Mouse (Mus musculus) retina, postnatal 7 days (tissue): ENCODE measurements at regions not wholly inside any gene's neighbourhood (a gene's known extent, or its start where the extent isn't known, plus 50 kb on each side); places are given as distances from the start of the nearest gene placed in this dataset.

Source experiments
- DNase-seq: peaks from one replicate; pipeline ENCODE4 v3.0.0-alpha.2; 2012; ENCODE audit warnings: low read depth, low spot score

DNA sequence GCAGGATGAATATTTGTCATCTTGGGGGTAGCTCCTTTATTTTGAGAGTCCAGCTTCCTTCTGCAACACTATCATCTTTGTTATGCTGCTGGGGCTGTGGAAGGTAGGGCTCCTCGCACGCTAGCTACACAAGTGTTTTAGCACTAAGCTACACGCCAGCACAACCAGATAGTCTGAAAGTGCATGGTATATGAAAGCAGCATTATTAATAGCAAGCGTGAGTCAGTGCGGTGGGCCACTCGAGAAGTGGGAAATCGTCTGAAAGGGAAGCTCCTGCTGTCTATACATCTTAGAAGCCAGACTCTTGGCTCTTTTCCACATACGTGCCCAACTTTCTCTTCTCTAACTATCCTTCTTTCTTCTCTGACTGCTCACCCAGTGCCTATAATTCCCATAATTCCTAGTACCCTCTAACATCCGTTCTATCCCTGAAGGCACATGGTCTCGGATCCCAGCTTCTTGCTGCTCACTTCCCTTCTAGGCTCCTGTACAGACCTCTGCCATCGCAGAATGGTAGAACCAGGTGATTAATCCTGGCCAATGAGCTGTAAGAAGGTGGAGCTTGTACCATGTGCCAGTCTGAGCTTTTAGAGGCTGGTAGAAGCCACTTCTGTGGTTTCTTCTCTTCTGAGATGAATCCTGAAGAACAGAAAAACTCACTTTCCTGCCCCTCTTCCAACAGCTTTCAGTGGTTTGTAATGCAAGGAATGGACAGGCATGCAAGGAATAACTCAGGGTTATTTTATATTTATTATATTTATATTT lies 55.5 kb downstream of the E030025P04Rik start:
- DNase-seq: no peak

DNA sequence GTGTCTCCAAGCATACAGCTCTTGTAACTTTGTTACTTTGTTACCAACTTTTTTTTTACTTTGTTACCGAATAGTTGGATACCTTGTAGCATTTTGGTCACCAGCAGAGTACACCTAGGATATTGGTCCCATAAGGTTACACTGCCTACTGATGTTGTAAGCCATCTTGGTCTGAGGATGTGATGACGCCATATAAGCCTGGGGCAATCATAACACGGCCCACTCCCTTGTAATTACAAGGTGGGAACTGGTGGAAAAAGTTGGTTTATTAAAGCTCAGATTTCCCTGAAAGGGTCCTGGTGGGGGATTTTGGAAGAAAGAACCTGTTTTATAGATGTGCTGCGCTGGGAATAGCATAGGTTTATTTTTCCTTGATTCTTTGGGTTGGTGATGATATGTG lies 62.2 kb downstream of the E030025P04Rik start:
- DNase-seq: no peak

DNA sequence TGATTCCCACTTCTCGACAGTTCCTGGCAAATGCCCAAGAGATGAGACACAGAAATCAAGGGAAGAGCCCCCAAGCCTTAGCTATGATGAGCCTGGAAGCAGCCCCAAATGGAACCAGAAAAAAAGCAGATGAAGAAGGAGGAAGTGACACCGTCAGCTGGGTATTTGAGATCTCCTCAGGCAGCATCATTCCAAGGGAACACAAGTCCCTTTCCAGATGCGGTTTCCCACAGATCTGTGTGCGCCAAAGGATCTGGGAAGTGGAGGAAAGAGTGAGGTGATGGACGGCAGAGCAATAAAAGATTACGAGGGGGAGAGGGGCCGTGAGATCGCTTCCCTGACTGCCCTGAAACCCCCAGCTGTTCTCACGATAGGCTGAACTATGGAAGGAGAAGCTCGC lies 62.7 kb downstream of the E030025P04Rik start:
- no peak for DNase-seq

DNA sequence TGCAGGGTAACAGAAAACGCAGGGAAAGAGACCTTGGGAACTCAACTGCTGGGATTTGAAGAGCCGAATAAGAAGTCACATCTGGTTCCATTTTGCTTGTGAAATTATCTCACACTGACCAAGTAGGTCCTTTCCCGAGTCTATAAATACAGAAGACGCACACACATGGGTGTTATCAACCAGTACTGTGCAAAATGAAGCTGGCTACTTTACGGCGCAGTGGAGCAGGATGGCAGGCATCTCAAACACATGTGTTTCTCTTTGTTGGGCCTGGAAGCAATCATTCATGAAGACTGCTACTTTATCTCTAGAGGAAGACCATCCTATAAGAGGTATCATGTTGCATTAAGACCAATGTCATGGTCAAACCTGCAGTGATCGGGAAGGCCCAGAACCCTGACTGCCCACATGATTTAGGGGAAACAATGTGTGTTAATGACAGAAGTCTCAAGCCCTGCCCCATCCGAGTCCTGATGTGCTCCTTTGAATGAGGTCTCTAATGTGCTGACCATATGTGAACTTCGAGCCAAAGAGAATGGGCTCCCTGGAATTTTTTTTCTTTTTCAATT lies 63.2 kb downstream of the E030025P04Rik start:
- no peak for DNase-seq

DNA sequence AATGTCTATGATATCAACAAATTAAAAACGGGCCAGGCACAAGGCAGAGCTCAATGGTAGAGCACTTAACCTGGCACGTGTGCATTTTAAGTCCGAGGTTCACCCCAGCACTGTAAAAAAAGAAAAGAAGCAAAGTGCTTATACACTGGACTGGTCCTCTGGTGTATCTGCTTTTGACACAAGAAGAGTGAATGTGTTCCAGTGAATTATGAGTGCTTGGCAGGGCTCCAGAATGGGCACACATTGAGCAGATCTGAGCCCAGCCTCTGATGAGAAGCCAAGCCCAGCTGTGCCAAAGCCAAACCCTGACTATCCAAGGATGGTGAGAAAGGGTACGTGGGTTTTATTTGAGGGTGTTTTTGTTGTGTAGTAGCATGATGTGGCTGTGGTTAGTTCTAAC lies 64.7 kb downstream of the E030025P04Rik start:
- no peak for DNase-seq

DNA sequence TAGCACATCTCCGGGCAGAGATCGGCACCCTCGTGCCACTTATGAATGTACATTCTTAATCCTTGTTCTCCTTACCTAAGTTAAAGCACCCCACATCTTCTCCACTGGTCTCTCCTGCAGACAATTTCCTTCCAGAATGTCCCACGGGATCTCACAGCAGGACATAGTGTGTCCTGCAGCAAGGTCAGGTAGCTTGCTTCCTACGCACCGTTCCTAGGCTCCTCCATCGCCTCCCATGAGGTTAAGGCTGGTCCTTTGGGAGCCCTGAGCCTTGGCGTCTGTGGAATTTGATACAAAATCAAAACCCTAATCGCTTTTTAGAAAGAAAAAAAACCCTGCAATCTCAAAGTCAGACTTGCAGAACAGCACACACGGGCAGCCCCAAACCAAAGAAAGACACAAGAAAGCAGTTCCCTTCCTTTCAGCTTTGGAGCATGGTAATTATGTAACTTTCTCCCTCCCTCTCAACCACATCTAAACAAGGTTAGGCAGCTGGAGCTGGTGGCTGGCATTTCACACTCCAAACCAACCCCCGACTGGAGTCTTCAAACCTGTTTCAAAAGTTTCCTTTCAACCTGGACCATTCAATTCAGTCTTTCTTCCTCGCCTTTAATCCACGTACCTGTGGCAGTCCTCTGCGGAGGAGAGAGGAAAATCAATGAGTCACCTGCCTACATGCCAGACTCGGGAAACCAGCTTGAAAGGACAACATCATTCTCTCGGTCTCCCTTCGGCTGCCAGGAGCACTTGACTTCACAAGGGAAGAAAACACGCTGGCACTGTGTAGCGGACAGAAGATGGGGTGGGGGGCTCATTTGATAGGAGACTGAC lies 67.4 kb downstream of the E030025P04Rik start:
- DNase-seq: no peak

DNA sequence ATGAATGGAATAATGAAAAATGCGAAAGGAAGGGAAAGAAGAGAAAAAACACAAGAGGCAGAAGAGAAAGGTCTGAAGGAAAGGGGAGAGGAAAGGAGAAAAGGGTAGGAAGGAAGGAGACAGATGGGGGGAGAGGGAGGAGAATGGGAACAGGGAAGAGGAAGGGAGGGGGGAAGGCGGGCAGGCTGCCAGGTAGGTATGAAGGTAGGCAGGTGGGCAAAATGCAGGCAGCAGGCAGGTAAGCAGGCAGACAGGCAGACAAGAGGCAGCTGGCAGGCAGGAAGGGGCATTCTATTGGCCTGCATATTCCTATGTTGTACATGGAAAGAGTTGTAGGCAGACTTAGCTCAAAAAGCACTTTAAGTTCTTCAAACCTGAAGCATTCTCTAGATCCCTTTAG lies 72.8 kb downstream of the E030025P04Rik start:
- no peak for DNase-seq

DNA sequence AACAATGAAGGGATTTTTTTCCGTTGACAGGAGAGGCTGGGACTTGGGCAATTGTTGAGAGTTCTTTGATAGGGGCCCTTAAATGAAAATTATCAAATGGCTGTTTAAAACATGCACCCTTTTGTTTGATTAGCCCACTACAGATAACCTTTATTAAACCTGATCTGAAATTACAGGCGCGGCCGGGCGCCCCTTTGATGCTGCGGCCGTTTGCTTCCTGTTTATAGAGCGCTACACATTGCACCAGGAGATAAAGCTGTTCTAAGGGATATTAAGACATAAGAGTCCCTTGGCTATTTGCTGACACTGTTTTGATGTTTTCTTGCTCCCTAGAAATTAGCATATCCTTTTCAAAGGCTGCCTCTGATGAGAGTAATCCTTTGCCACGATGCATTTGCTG lies 73.8 kb downstream of the E030025P04Rik start:
- DNase-seq: no peak

DNA sequence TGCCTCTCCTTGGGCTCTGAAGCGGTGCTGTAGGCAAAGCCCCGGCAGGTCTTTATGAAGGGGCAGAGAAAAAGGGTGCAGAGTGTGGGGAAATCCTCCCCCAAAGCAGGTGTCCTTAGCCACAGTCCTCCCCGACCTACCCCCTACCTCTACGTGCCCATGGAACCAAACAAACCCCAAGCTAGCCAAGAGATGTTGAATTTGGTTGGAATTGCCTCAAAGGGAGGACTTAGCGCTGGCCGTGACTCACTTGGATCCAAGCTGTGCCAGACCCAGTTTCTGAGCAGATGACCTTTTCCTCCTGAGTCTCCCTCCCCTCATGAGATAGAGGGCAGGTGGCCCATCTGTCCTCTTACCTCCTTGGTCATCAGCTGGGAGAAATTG lies 74.9 kb downstream of the E030025P04Rik start:
- no peak for DNase-seq

DNA sequence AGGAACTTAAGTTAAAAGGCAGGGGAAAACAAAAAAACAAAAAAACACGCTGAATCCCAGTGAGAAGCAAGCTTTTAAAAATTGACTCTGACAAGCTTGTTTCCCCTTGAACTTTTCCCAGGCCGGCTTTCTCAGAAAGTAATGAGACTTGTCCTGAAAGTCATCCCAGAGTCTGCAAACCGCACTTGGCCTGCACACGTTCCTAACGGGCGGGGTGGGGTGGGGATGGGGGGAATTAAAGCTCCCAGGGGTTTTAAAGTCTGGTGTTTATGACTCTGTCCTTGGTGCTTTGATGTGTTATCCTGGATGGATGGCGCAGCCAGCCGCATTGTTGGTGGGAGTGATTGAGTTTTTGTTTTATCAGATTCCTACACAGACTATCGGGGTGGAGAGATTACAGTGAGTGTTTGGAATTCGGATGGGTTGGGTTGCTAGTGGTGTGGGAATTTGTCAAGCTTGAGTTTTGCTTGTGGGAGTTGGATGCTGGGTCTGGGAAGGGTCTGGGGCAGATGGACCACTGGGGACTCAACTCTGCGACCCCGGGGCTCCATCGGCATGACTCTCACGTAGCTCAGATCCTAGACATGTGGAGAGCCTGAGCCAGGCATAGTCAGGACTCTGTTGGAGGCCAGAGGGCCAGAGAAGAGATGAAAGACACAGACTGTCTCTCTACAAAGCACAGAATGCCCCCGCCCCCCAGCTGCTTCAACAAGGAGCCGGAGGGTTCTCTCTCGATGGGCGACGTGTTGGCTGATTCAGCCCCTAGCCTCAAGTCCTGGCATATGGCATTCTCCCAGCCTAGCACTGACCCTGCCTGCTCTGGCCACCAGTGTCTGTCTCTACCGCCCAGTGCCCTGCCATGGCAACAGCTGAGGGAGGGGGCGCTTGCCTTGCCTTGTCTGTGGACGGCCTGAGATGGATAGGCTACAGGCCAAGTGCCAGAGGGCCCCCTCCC lies 75.5 kb downstream of the E030025P04Rik start:
- no peak for DNase-seq

DNA sequence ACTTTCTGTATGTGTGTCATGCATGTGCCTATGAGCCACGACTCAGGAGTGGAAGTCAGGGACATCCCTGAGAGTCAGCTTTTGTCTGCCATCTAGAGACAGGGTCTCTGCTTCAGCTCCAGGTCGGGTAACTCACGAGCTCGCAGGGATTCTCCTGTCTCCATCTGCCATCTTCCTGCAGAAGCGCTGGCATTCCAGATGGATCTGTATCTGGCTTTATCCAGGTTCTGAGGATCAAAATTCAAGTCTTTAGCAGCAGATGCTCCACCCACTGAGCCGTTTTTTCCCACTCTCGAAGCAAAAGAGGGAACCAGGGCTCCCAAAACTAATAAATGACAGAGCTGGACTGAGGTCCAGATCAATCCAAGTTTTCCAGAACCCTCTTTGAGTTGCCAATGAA lies 76.4 kb downstream of the E030025P04Rik start:
- no peak for DNase-seq

DNA sequence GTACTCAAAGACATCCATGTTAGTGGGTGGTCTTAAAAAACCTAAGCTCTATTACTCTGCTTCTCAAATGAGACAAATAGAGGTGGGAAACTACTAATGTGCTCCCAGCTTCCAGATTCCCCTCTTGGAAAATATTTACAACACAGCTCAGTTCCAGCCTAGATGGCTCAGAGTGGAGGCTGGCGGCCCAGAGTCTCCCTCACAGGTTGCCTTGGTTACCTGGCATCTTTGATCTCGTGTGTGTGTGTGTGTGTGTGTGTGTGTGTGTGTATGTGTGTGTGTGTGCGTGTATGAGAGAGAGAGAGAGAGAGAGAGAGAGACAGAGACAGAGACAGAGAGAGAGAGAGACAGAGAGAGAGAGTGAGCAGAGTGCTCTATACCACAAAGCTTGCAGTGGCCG lies 82.2 kb downstream of the E030025P04Rik start:
- no peak for DNase-seq

DNA sequence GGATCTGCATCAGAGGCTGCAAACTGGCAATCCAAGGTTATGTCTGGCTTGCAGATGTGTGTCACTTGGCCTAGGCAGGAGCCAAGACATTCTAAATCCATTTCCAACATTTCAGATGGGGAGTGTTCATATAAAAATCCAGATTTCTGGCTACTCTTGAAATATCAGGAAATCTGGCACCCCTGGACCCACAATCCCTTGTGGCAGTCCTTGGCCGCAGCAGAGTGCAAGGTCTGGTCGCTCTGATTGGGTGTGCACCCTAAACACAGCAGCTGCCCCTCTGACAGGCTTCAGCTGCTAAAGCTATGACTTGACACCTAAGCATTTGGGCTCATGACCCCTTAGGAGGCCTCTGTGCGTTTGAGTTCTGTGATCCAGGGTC lies 83.7 kb downstream of the E030025P04Rik start:
- no peak for DNase-seq

DNA sequence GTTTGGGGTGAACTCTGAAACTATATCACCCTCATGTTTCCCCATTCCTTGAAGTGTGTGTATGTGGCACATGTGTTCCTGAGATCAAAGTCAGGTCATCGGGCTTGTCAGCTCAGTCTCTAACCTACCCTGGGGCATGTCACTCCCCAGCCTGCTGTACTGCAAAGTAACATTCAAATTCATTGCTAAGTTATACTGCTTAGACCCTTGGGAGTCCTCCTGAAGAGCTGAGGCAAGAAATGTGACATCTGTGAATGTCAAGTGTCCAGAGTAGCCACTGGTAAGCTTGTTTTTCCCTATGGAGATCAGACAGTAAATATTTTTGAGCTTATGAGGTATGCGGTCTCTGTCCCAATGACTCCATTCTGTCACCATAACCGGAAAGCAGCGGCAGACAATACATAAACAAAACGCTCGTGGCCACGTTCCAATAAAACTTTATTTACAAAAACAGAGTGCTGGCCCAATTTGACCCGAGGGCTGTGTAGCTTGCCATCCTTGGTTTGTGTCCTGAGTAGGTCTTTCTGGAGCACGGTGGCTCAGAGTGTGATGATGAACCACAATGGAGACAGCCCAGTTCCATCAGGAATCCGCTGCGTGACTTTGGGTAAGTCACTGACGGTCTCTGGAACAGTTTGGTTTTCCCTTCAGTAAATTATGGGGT lies 84.2 kb downstream of the E030025P04Rik start:
- DNase-seq: no peak

DNA sequence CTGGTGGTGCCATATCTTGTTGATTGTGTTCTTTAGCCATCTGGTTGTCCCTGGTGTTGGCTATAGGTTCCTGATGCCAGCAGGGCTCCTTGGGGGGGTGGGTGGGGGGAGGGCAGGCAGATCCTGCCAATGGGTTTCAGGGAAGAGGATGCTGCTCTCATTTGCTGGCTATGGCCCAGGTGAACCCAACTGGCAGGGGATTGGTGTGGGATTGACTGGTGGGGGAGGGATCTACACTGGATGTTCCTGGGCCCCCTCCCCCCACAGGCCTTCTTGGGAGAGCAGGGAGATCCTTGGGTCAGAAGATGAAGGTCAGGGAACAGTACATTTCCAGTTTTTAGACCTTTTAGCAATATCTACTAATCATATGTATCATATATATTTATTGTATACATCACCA lies 86.1 kb downstream of the E030025P04Rik start:
- DNase-seq: no peak

DNA sequence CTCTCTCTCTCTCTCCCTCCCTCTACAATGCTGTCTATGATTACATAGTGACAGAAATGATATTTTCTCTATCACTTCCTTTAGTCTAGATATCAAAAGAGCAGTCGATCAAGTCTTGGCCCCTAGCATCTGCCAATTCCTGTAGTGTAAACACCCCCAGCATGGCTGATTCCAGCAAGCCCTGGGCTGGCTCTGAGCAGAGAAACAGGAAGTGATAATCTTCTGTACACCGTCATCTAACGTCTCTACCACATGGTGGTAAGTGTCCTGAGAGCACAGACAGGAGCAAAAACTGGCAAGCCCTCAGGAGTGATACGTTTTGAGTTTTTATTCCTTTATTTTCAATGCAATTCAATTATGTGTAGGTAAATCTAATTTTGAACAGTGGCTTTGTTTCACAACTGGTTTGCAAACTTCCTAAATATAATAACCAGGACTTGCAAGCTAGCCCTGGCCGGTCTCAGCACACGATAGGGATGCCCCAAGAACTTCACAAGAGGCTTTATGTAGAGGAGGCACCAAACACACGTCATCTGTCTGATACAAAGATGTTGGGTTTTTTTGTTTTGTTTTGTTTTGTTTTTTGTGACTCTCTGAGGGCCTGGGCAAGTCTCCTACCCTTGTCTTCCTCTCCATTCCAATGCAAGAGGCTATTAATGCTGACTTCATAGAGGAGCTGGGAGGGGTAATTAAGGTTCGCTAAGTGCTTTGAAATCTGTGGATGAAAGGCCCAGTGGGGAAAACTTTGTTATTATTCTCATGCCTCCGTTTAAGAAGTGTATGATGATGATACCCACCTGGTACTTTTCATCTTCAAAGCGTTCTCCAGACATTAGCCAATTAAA lies 95.7 kb downstream of the E030025P04Rik start:
- no peak for DNase-seq

DNA sequence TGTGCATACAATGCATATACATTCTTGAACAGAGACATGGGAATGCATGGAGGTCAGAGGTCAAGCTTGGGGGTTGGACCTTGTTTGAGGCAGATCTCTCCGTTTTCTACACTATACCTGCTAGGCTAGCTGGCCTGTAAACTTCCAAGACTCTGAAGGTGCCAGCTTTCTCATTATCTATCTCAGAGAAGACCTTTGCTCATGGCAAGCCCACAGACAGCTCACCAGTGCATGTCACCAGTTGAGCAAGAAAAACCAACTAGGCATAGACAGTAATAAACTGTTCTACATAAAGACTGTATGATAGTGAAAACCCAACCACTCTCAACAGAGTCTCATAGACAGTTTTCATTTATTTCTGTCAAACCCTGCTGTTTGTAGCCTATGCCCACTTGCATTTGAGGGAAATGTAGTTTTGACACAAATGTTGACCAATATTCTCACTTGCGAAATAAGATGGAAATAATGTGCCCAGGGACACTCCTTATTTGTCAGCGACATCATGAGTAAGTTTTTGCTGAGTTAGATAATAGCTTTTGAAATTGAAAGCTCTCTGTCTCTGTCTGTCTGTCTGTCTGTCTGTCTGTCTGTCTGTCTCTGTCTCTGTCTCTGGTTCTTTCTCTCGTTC lies 96.6 kb downstream of the E030025P04Rik start:
- DNase-seq: no peak

DNA sequence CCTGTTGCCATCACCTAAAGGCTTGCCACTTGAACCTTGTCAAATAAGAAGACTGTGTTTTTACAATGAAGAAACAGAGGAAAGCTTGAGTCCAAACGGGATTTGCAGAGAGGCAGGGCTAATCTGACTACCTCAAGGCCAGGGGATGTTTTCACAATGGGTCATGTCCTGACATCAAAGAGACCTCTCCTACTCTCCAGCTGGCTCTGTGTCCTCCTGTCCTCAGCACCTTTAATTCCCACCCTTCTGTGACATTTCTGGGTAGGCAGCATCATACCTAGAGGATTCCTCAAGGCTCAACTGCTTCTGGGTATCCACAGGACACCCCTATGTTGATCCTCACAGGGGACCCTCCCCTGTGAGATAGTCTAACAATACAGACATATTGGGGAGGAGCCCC lies 97.7 kb downstream of the E030025P04Rik start:
- no peak for DNase-seq

DNA sequence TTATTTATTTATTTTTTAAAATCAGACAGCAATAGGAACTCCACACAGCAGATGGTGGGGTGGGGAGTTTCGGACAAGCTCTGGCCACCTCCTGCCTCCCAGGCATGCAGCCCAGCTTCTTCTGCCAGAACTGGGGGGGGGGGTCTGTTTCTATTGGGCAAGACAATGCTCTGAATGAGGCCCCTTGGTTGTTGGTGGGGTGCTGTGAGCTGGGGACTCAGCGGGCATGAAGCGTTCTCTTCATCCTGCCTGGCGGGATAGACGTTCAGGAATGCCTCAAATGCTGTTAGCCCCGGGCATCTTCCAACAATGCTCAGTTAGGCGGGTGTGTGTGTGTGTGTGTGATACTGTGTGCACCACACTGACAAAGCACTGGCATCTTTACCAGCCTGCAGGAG lies 103.7 kb downstream of the E030025P04Rik start:
- DNase-seq: no peak
